Mouse (Mus musculus): ENCODE results near the gene Siah2. TPM values are rescaled to one million over a fixed set of nuclear protein-coding genes. Genes with fewer than 3 reads are reported as not detected.

Gene Siah2
- polyA plus RNA-seq (2017; shearing (Covaris generic)), result 53.5 TPM

GRCm38 (mm10) chr3:58691997-58692721 lies at the start of gene Siah2:
Gene Siah2, minus strand, starts transcription at chr3:58692400.

GRCm38 (mm10) chr3:58636406-58637295 lies 55.5 kb downstream of the Siah2 start, which contains the start of gene Erich6:
Gene Erich6, minus strand, starts transcription at chr3:58637207.

Other genes starting within 250 kb of the Siah2 start
- 33.9 TPM for gene Eif2a, start 166.6 kb downstream of the Siah2 start, polyA plus RNA-seq (2017; shearing (Covaris generic))
- gene Serp1, start 166.5 kb downstream of the Siah2 start, polyA plus RNA-seq (2017; shearing (Covaris generic)), result 150 TPM
- 33.8 TPM for gene Selenot, start 115.8 kb downstream of the Siah2 start, polyA plus RNA-seq (2017; shearing (Covaris generic))
- gene Erich6, start 55.2 kb downstream of the Siah2 start, polyA plus RNA-seq (2017; shearing (Covaris generic)), result not detected
- gene Mindy4b-ps, start 129.9 kb upstream of the Siah2 start, polyA plus RNA-seq (2017; shearing (Covaris generic)), result not detected
- gene Clrn1, start 192.9 kb upstream of the Siah2 start, polyA plus RNA-seq (2017; shearing (Covaris generic)), result not detected

All from naive thymus-derived CD4-positive, alpha-beta T cell, adult 5 months (primary cell).